28 mouse cellular contexts compared by ENCODE assay signal in genomic region chr6:112731386-112731785, GRCm38 (mm10). TPM values are rescaled to one million over a fixed set of nuclear protein-coding genes. Genes with fewer than 3 reads are reported as not detected.
DNase-seq lines count a peak whose midpoint lies in the region; ATAC-seq and TF ChIP-seq lines count a peak whose summit lies in the region.
"Had no signal": no experiment of that assay in that cellular context is flagged by ENCODE, and none has a peak within 500 bp of the region (broad histone marks: within the 10 kb centered on the region; RNA-seq: fewer than 3 reads in every experiment).

No protein-coding gene starts in this region.

- TF ChIP-seq CTCF in layer of hippocampus, adult 2 months (conservative IDR thresholded peaks at IDR 0.05) = no peak

- peak overlapping the region; percentile 36; the same call in 1 of the 2 replicates for H3K27ac ChIP-seq in layer of hippocampus, adult 2 months
- no peak overlapping the region for H3K27ac ChIP-seq in midbrain, embryonic 11.5 days (ENCODE audit: low read depth, low read length)
- H3K27ac ChIP-seq: embryonic facial prominence, embryonic 12.5 days; embryonic facial prominence, embryonic 15.5 days; forebrain, embryonic 12.5 days; forebrain, embryonic 15.5 days; heart, embryonic 13.5 days; hindbrain, embryonic 10.5 days; hindbrain, embryonic 13.5 days; intestine, embryonic 15.5 days had no signal

- 94% methylated on average over 10 of the region's 10 CpGs for WGBS in midbrain, embryonic 11.5 days

- DNase-seq in adrenal gland, adult (ENCODE audit: inconsistent age in 2 of 2, low spot score in 1 of 2) = peak; percentile 72 to 81
- no peak for DNase-seq in adrenal gland, postnatal 4 days (ENCODE audit: low spot score in 2 of 2)
- no peak for DNase-seq in layer of hippocampus, adult 2 months (ENCODE audit: low spot score in 2 of 2)
- DNase-seq in layer of hippocampus, postnatal 36 days = no peak
- peak; percentile 49 for DNase-seq in adrenal gland, postnatal 10 days
- peak; percentile 74 for DNase-seq in adrenal gland, postnatal 36 days
- DNase-seq in midbrain, embryonic 11.5 days (ENCODE audit: low spot score, missing footprints) = no peak
- DNase-seq in testis, postnatal 14 days (ENCODE audit: low spot score) = no peak
- DNase-seq: B cell, adult 2 months; cerebellum, adult 18-20 months; cerebellum, adult 9-10 months; gastrocnemius, postnatal 14 days; heart, adult 18-20 months; heart, postnatal 36 days; kidney, adult 11 months; kidney, adult 8-10 months had no signal

- H3K4me1 ChIP-seq in midbrain, embryonic 11.5 days (ENCODE audit: control insufficient read depth, insufficient read depth, low read length) = peaks cover 16% of the 10 kb centered on the region

- no peak overlapping the region for H3K9ac ChIP-seq in midbrain, embryonic 11.5 days (ENCODE audit: low read length)
- H3K9ac ChIP-seq: embryonic facial prominence, embryonic 12.5 days; embryonic facial prominence, embryonic 15.5 days; forebrain, embryonic 12.5 days; forebrain, embryonic 15.5 days; heart, embryonic 13.5 days; hindbrain, embryonic 13.5 days; intestine, embryonic 15.5 days had no signal

- H3K36me3 ChIP-seq in midbrain, embryonic 11.5 days (ENCODE audit: control insufficient read depth, insufficient read depth, low read length) = peaks cover 57% of the 10 kb centered on the region
- H3K36me3 ChIP-seq: G1E; heart, embryonic 13.5 days; intestine, embryonic 15.5 days had no signal

- no peak overlapping the region for H3K4me2 ChIP-seq in midbrain, embryonic 11.5 days
- H3K4me2 ChIP-seq: embryonic facial prominence, embryonic 12.5 days; embryonic facial prominence, embryonic 15.5 days; forebrain, embryonic 12.5 days; forebrain, embryonic 15.5 days; heart, embryonic 13.5 days; hindbrain, embryonic 13.5 days; intestine, embryonic 15.5 days had no signal

- H3K4me3 ChIP-seq in layer of hippocampus, adult 2 months = no peak overlapping the region
- no peak overlapping the region for H3K4me3 ChIP-seq in midbrain, embryonic 11.5 days (ENCODE audit: low read depth, low read length)
- H3K4me3 ChIP-seq: embryonic facial prominence, embryonic 12.5 days; embryonic facial prominence, embryonic 15.5 days; erythroblast, embryonic 14.5 days; forebrain, embryonic 12.5 days; forebrain, embryonic 15.5 days; heart, embryonic 13.5 days; hindbrain, embryonic 10.5 days; hindbrain, embryonic 13.5 days; intestine, embryonic 15.5 days had no signal

- H3K9me3 ChIP-seq in midbrain, embryonic 11.5 days (ENCODE audit: control insufficient read depth, low read length) = no peaks in the 10 kb centered on the region; the same call in 1 of the 2 replicates
- H3K9me3 ChIP-seq: embryonic facial prominence, embryonic 15.5 days; forebrain, embryonic 15.5 days; hindbrain, embryonic 13.5 days; intestine, embryonic 15.5 days had no signal

- no peaks in the 10 kb centered on the region for H3K27me3 ChIP-seq in midbrain, embryonic 11.5 days (ENCODE audit: control insufficient read depth, insufficient read depth, low read length)
- H3K27me3 ChIP-seq: CH12.LX; embryonic facial prominence, embryonic 12.5 days; embryonic facial prominence, embryonic 15.5 days; forebrain, embryonic 12.5 days; forebrain, embryonic 15.5 days; heart, embryonic 13.5 days; hindbrain, embryonic 13.5 days; intestine, embryonic 15.5 days had no signal

- ATAC-seq in midbrain, embryonic 11.5 days (ENCODE audit: low FRiP score) = no peak
- ATAC-seq: forebrain, embryonic 15.5 days; hindbrain, embryonic 16.5 days; intestine, embryonic 15.5 days had no signal

RNA-seq across cellular contexts. Expression of gene Rad18, which starts 34.9 kb away (rescaled TPM):
- total RNA-seq in adrenal gland, postnatal 4 days (2021) = 10 to 100 TPM; 14.8 to 16.0 TPM
- total RNA-seq in layer of hippocampus, adult 2 months (2021) = 1 to 10 TPM; 8.2 to 8.6 TPM
- 1 to 10 TPM; 6.1 to 6.9 TPM for total RNA-seq in layer of hippocampus, postnatal 36 days (2021)
- total RNA-seq in adrenal gland, postnatal 10 days (2021) = 10 to 100 TPM in 1 of 2 experiments, 1 to 10 TPM in 1; 9.7 to 10.1 TPM
- total RNA-seq in adrenal gland, postnatal 36 days (2021) = 1 to 10 TPM; 7.3 to 9.8 TPM
- polyA plus RNA-seq in midbrain, embryonic 11.5 days (2014; fragmentation: Nextera tagmentation; extraction: Ambion mirVana) = 38.2 and 39.7 TPM in 2 replicates

Comparison
In these comparisons a context has a peak if more than half of its experiments do, and no peak if none do; other contexts are left out.
1. DNase-seq: peak in adrenal gland, adult (2 of 2), adrenal gland, postnatal 10 days (single experiment) and adrenal gland, postnatal 36 days (2 of 2); none in adrenal gland, postnatal 4 days (0 of 2), layer of hippocampus, adult 2 months (0 of 2), layer of hippocampus, postnatal 36 days (0 of 2), midbrain, embryonic 11.5 days (single experiment) and testis, postnatal 14 days (single experiment).